In genomic region chr15:69224619-69225587, GRCm38 (mm10) we compare ENCODE assay signal across 27 mouse cellular contexts.
A peak's percentile ranks its signal among the peaks of the same experiment; 100 is the strongest.
DNase-seq lines count a peak whose midpoint lies in the region; ATAC-seq and TF ChIP-seq lines count a peak whose summit lies in the region.
"Had no signal": no experiment of that assay in that cellular context is flagged by ENCODE, and none has a peak within 500 bp of the region (broad histone marks: within the 10 kb centered on the region; RNA-seq: fewer than 3 reads in every experiment).

No protein-coding gene starts in this region.

- 0 out of 2 replicates have a peak, but pooled peaks cover 5% of the 10 kb centered on the region for H3K4me1 ChIP-seq in forebrain, embryonic 11.5 days (replicated peaks; ENCODE audit: control insufficient read depth, insufficient read depth, low read length)
- H3K4me1 ChIP-seq in forebrain, embryonic 16.5 days (replicated peaks; ENCODE audit: control insufficient read depth, insufficient read depth, low read length): peaks cover 5% of the 10 kb centered on the region; the same call in 1 of the 2 replicates
- no peaks in the 10 kb centered on the region for H3K4me1 ChIP-seq in cerebellum, adult 2 months (ENCODE audit: control insufficient read depth, insufficient read depth, low read length)
- H3K4me1 ChIP-seq: heart, embryonic 13.5 days; hindbrain, embryonic 10.5 days; hindbrain, embryonic 15.5 days; limb, embryonic 12.5 days; liver, embryonic 15.5 days had no signal

- no peak overlapping the region for H3K4me2 ChIP-seq in forebrain, embryonic 11.5 days (ENCODE audit: low read depth, low read length, severe bottlenecking)
- no peak overlapping the region for H3K4me2 ChIP-seq in forebrain, embryonic 16.5 days (ENCODE audit: low read length)
- H3K4me2 ChIP-seq: heart, embryonic 13.5 days; hindbrain, embryonic 15.5 days; limb, embryonic 12.5 days; liver, embryonic 15.5 days; lung, embryonic 14.5 days had no signal

- no peak for TF ChIP-seq POLR2A in cerebellum, adult 2 months (IDR thresholded peaks at IDR 0.05; ENCODE audit: borderline replicate concordance, insufficient read depth, low read length)

- H3K4me3 ChIP-seq in forebrain, embryonic 11.5 days (ENCODE audit: low read depth, low read length): no peak overlapping the region
- no peak overlapping the region for H3K4me3 ChIP-seq in forebrain, embryonic 16.5 days (replicated peaks; ENCODE audit: low read length)
- no peak overlapping the region for H3K4me3 ChIP-seq in cerebellum, adult 2 months (replicated peaks; ENCODE audit: insufficient read depth, low read depth, low read length)
- H3K4me3 ChIP-seq: heart, embryonic 13.5 days; hindbrain, embryonic 10.5 days; hindbrain, embryonic 15.5 days; limb, embryonic 12.5 days; liver, embryonic 15.5 days had no signal

- ATAC-seq in forebrain, embryonic 11.5 days (replicated peaks; ENCODE audit: low FRiP score): peak; percentile 93
- ATAC-seq in forebrain, embryonic 16.5 days: peak; percentile 90
- ATAC-seq: activated CD4-positive, CD25-positive, alpha-beta regulatory T cell, adult 4 months; CD4-positive, CD25-positive, alpha-beta regulatory T cell, adult 4 months; inflammation-experienced regulatory T-cells, adult 6 months had no signal

- H3K9me3 ChIP-seq in forebrain, embryonic 11.5 days (ENCODE audit: control insufficient read depth, low read length): no peaks in the 10 kb centered on the region
- H3K9me3 ChIP-seq in forebrain, embryonic 16.5 days (ENCODE audit: control insufficient read depth, low read length): no peaks in the 10 kb centered on the region
- H3K9me3 ChIP-seq: heart, embryonic 13.5 days; hindbrain, embryonic 10.5 days; hindbrain, embryonic 15.5 days; limb, embryonic 12.5 days; liver, embryonic 15.5 days had no signal

- no peaks in the 10 kb centered on the region for H3K36me3 ChIP-seq in forebrain, embryonic 11.5 days (ENCODE audit: control insufficient read depth, insufficient read depth, low read length)
- H3K36me3 ChIP-seq in forebrain, embryonic 16.5 days (ENCODE audit: control insufficient read depth, insufficient read depth): no peaks in the 10 kb centered on the region
- H3K36me3 ChIP-seq: heart, embryonic 13.5 days; hindbrain, embryonic 10.5 days; hindbrain, embryonic 15.5 days; limb, embryonic 12.5 days; liver, embryonic 15.5 days had no signal

- peak; percentile 5 to 20 for DNase-seq in left cerebral cortex, adult 9 months (ENCODE audit: low spot score in 2 of 2)
- DNase-seq in left cerebral cortex, postnatal 4 days: no peak
- DNase-seq in forebrain, embryonic 11.5 days (ENCODE audit: low spot score): no peak
- no peak for DNase-seq in heart, postnatal 4 days
- DNase-seq in ovary, adult 18-20 months (ENCODE audit: low spot score): no peak
- no peak for DNase-seq in cerebellum, adult 2 months
- DNase-seq: adrenal gland, adult 2 months; adrenal gland, postnatal 36 days; cerebellum, adult 9-10 months; cerebellum, postnatal 36 days; gastrocnemius, postnatal 10 days; heart, postnatal 10 days; kidney, adult 11 months; kidney, postnatal 25 days; lung, embryonic 14.5 days; lung, postnatal 14 days; midbrain, embryonic 14.5 days; right cerebral cortex, postnatal 14 days had no signal

- H3K9ac ChIP-seq in forebrain, embryonic 11.5 days (ENCODE audit: low read length): no peak overlapping the region
- H3K9ac ChIP-seq in forebrain, embryonic 16.5 days (replicated peaks; ENCODE audit: low read depth, low read length): no peak overlapping the region
- H3K9ac ChIP-seq: heart, embryonic 13.5 days; hindbrain, embryonic 15.5 days; limb, embryonic 12.5 days; liver, embryonic 15.5 days; lung, embryonic 14.5 days had no signal

- no peaks in the 10 kb centered on the region for H3K27me3 ChIP-seq in forebrain, embryonic 11.5 days (ENCODE audit: control insufficient read depth, insufficient read depth, low read length)
- H3K27me3 ChIP-seq in forebrain, embryonic 16.5 days (replicated peaks; ENCODE audit: control insufficient read depth, insufficient read depth, low read length): no peaks in the 10 kb centered on the region
- no peaks in the 10 kb centered on the region; the same call in 1 of the 2 replicates for H3K27me3 ChIP-seq in cerebellum, adult 2 months (ENCODE audit: control insufficient read depth, insufficient read depth, low read length)
- H3K27me3 ChIP-seq: heart, embryonic 13.5 days; hindbrain, embryonic 15.5 days; limb, embryonic 12.5 days; liver, embryonic 15.5 days had no signal

- H3K27ac ChIP-seq in forebrain, embryonic 11.5 days (ENCODE audit: low read depth, low read length): no peak overlapping the region
- no peak overlapping the region for H3K27ac ChIP-seq in forebrain, embryonic 16.5 days (ENCODE audit: low read length)
- no peak overlapping the region for H3K27ac ChIP-seq in cerebellum, adult 2 months (ENCODE audit: insufficient read depth, low read length)
- H3K27ac ChIP-seq: heart, embryonic 13.5 days; hindbrain, embryonic 10.5 days; hindbrain, embryonic 15.5 days; limb, embryonic 12.5 days; liver, embryonic 15.5 days had no signal

- no peak for TF ChIP-seq CTCF in cerebellum, adult 2 months (IDR thresholded peaks at IDR 0.05; ENCODE audit: borderline replicate concordance, insufficient read depth, low read depth, low read length)

- 28% methylated on average over 6 of the region's 6 CpGs for WGBS in forebrain, embryonic 11.5 days
- 5% methylated on average over 6 of the region's 6 CpGs for WGBS in forebrain, embryonic 16.5 days
- WGBS in cerebellum, adult 2 months: 58% methylated on average over 6 of the region's 6 CpGs

- intact Hi-C loops in left cerebral cortex, postnatal 4 days (cut with DNase I): no loop called here

Comparison
In these comparisons a context has a peak if more than half of its experiments do, and no peak if none do; other contexts are left out.
1. DNase-seq: peak in left cerebral cortex, adult 9 months (2 of 2); none in left cerebral cortex, postnatal 4 days (single experiment), forebrain, embryonic 11.5 days (single experiment), heart, postnatal 4 days (single experiment), ovary, adult 18-20 months (single experiment) and cerebellum, adult 2 months (0 of 2).